Mouse (Mus musculus) heart, postnatal 0 days (tissue): ENCODE results near the gene Aftph.

Experiments
- CTCF ChIP-seq: IDR thresholded peaks from 2 replicates; pipeline ENCODE4 v1.5.1; 2016; ENCODE audit warnings: antibody characterized with exemption, control low read depth, low read depth
- EP300 ChIP-seq: IDR thresholded peaks from 2 replicates; pipeline ENCODE4 v1.6.1; 2016; ENCODE audit warnings: antibody characterized with exemption, low read depth

DNA sequence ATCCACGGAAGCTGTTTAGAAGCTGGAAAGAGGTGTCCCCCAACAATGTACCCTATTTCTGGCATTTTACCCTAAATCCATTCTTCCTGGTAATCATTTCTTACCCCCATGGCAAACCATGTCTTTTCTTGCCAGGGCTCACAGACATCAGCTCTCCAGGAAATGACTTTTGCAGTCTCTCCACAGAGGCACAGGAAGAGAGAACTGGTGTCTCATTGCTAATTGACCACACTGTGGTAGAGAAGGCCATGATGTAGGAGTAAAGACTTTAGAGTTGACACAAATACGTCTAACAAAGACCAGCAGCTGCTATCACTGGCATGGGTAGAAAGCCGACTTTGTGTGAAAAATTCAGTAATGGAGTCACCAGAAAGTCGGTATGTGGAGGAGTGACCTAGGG, 38.9 kb upstream of the Aftph start:
- TF ChIP-seq CTCF (no peak), EP300 (no peak)
